8 mouse cellular contexts compared by ENCODE assay signal in genomic region chr17:56715914-56716654, GRCm38 (mm10). TPM values are rescaled to one million over a fixed set of nuclear protein-coding genes. Genes with fewer than 3 reads are reported as not detected.
DNase-seq lines count a peak whose midpoint lies in the region; ATAC-seq and TF ChIP-seq lines count a peak whose summit lies in the region.

No protein-coding gene starts in this region.

- H3K36me3 ChIP-seq in limb, embryonic 11.5 days (ENCODE audit: control insufficient read depth, insufficient read depth, low read length): peaks cover 15% of the 10 kb centered on the region
- H3K36me3 ChIP-seq in small intestine, adult 2 months (ENCODE audit: control insufficient read depth, insufficient read depth, low read length): peaks cover 8% of the 10 kb centered on the region

- H3K27me3 ChIP-seq in limb, embryonic 11.5 days (ENCODE audit: control insufficient read depth, insufficient read depth, low read length): no peaks in the 10 kb centered on the region
- no peaks in the 10 kb centered on the region for H3K27me3 ChIP-seq in small intestine, adult 2 months (ENCODE audit: control insufficient read depth, insufficient read depth, low read length)

- H3K4me2 ChIP-seq in limb, embryonic 11.5 days (ENCODE audit: low read depth, severe bottlenecking): peak overlapping the region; percentile 87

- H3K27ac ChIP-seq in limb, embryonic 11.5 days (replicated peaks; ENCODE audit: low read depth, low read length): no peak overlapping the region
- H3K27ac ChIP-seq in small intestine, adult 2 months (ENCODE audit: insufficient read depth, low read depth, low read length): peak overlapping the region; percentile 27; the same call in 1 of the 2 replicates

- no peaks in the 10 kb centered on the region for H3K9me3 ChIP-seq in limb, embryonic 11.5 days (ENCODE audit: control insufficient read depth, low read length)

- peak; percentile 11; the same call in 1 of the 2 replicates for ATAC-seq in cerebellum, adult (ENCODE audit: insufficient number of reproducible peaks, low FRiP score, low TSS enrichment)
- peak; percentile 0; the same call in 1 of the 2 replicates for ATAC-seq in limb, embryonic 11.5 days (ENCODE audit: insufficient number of reproducible peaks, low FRiP score, low TSS enrichment, low read depth)

- H3K4me3 ChIP-seq in limb, embryonic 11.5 days (ENCODE audit: low read depth, low read length): peak overlapping the region; percentile 81
- peak overlapping the region; percentile 87 for H3K4me3 ChIP-seq in small intestine, adult 2 months (ENCODE audit: low read depth, low read length)

- peaks cover 3% of the 10 kb centered on the region; the same call in 1 of the 2 replicates for H3K4me1 ChIP-seq in limb, embryonic 11.5 days (ENCODE audit: control insufficient read depth, insufficient read depth, low read length)
- H3K4me1 ChIP-seq in small intestine, adult 2 months (ENCODE audit: control insufficient read depth, insufficient read depth, insufficient read length, low read length): peaks cover 4% of the 10 kb centered on the region

- no peak for TF ChIP-seq CTCF in small intestine, adult 2 months (IDR thresholded peaks at IDR 0.05; ENCODE audit: extremely low read depth, insufficient read length, insufficient replicate concordance, low read depth, low read length)

- 27% methylated on average over 22 of the region's 22 CpGs for WGBS in limb, embryonic 11.5 days
- 21% methylated on average over 22 of the region's 22 CpGs for WGBS in small intestine, adult 2 months

- H3K9ac ChIP-seq in limb, embryonic 11.5 days (ENCODE audit: low read length): peak overlapping the region; percentile 35

- DNase-seq in cerebellum, adult 11-12 months: no peak
- peak; percentile 12 for DNase-seq in retina, postnatal 1 day
- DNase-seq in retina, embryonic 14.5 days (ENCODE audit: low spot score): no peak
- peak; percentile 25 for DNase-seq in limb, embryonic 11.5 days (ENCODE audit: low spot score)
- no peak for DNase-seq in kidney, postnatal 25 days
- no peak for DNase-seq in cerebellum, adult 11 months

- TF ChIP-seq POLR2A in small intestine, adult 2 months (IDR thresholded peaks at IDR 0.05; ENCODE audit: low read depth, low read length): no peak; the same call in 1 of the 2 replicates

RNA-seq across cellular contexts. Expression of gene Ndufa11, which starts 1.5 kb away (rescaled TPM):
- polyA plus RNA-seq in limb, embryonic 11.5 days (2014; fragmentation: Nextera tagmentation; extraction: Ambion mirVana): 413 and 428 TPM in 2 replicates
- 662 and 1,009 TPM in 2 replicates for polyA plus RNA-seq in small intestine, adult 2 months (2012; rRNA removed)

RNA-seq across cellular contexts. Expression of gene Vmac, which starts 1.7 kb away (rescaled TPM):
- 19.7 and 21.1 TPM in 2 replicates for polyA plus RNA-seq in limb, embryonic 11.5 days (2014; fragmentation: Nextera tagmentation; extraction: Ambion mirVana)
- polyA plus RNA-seq in small intestine, adult 2 months (2012; rRNA removed): 13.2 and 18.0 TPM in 2 replicates

RNA-seq across cellular contexts. Expression of gene Nrtn, which starts 41.2 kb away (rescaled TPM):
- 19.0 and 19.9 TPM in 2 replicates for polyA plus RNA-seq in limb, embryonic 11.5 days (2014; fragmentation: Nextera tagmentation; extraction: Ambion mirVana)
- 34.9 and 36.8 TPM in 2 replicates for polyA plus RNA-seq in small intestine, adult 2 months (2012; rRNA removed)

RNA-seq across cellular contexts. Expression of gene Ranbp3, which starts 43.0 kb away (rescaled TPM):
- polyA plus RNA-seq in limb, embryonic 11.5 days (2014; fragmentation: Nextera tagmentation; extraction: Ambion mirVana): 118 and 131 TPM in 2 replicates
- polyA plus RNA-seq in small intestine, adult 2 months (2012; rRNA removed): 37.2 and 65.1 TPM in 2 replicates

RNA-seq across cellular contexts. Expression of gene Dus3l, which starts 48.5 kb away (rescaled TPM):
- polyA plus RNA-seq in limb, embryonic 11.5 days (2014; fragmentation: Nextera tagmentation; extraction: Ambion mirVana): 37.3 and 38.2 TPM in 2 replicates
- polyA plus RNA-seq in small intestine, adult 2 months (2012; rRNA removed): 32.1 and 55.6 TPM in 2 replicates

Comparison
In these comparisons a context has a peak if more than half of its experiments do, and no peak if none do; other contexts are left out.
1. DNase-seq: peak in retina, postnatal 1 day (single experiment) and limb, embryonic 11.5 days (single experiment); none in cerebellum, adult 11-12 months (single experiment), retina, embryonic 14.5 days (single experiment), kidney, postnatal 25 days (0 of 2) and cerebellum, adult 11 months (single experiment).